Mouse (Mus musculus) spleen, adult 2 months (tissue): ENCODE measurements around the gene Trip6.

ENCODE experiments used
- CTCF ChIP-seq: fragments of 200-500 bp; IDR thresholded peaks from 2 replicates; pipeline ENCODE4 v1.5.1; 2011; ENCODE audit warnings: mild to moderate bottlenecking, inconsistent platforms; ENCODE audit not compliant: insufficient read depth, insufficient read length, insufficient replicate concordance; ENCODE audit errors: extremely low read depth
- POLR2A ChIP-seq: fragments of 200-500 bp; IDR thresholded peaks from 2 replicates; pipeline ENCODE4 v1.6.1; 2011; ENCODE audit warnings: low read depth, low read length, inconsistent platforms

DNA sequence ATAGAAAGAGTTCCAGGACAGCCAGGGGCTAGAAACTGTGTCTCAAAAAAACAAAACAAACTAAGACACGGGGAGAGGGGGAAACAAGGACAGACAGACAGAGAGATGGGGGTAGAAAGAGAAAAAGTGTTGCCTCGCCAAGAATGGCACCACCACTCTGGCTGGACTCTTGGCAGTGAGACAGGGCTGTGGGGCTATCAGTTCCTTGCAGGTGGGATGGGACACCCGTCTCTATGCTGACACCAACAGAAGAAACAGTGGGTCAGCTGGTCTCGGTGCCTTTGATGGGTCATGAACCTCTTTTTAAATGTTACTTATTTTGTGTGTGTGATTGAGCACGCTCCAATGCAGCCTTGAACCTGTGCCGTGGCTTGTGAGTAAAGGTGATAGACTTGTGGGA lies 26.0 kb upstream of the Trip6 start:
- TF ChIP-seq POLR2A, result no peak
- TF ChIP-seq CTCF, result no peak
